Mouse (Mus musculus) kidney, postnatal 0 days (tissue): ENCODE measurements around the gene Fam160a2. TPM values are rescaled to one million over a fixed set of nuclear protein-coding genes. Genes with fewer than 3 reads are reported as not detected.

Experiments
- ATAC-seq: fragments of 200-750 bp; cut with Nextera tagmentation; replicated peaks from 2 replicates; pipeline ENCODE4 v1.8.0; 2017; ENCODE audit warnings: low read depth, moderate number of reproducible peaks, moderate TSS enrichment, moderate library complexity; ENCODE audit not compliant: low FRiP score
- DNase-seq: peaks from one replicate; pipeline ENCODE4 v3.0.0-alpha.2; 2016; ENCODE audit warnings: low spot score
- H3K27ac ChIP-seq: fragments of 300-500 bp; sonication (generic); 2 replicates; pipeline ENCODE4 v1.5.1; 2014; ENCODE audit warnings: mild to moderate bottlenecking
- H3K27me3 ChIP-seq: fragments of 300-500 bp; sonication (generic); 2 replicates; pipeline ENCODE4 v1.6.1; 2014; ENCODE audit warnings: low read length, mixed read lengths; ENCODE audit not compliant: insufficient read depth
- H3K36me3 ChIP-seq: fragments of 300-500 bp; sonication (generic); 2 replicates; pipeline ENCODE4 v1.6.1; 2014; ENCODE audit warnings: low read length, mixed read lengths; ENCODE audit not compliant: insufficient read depth
- H3K4me1 ChIP-seq: fragments of 300-500 bp; sonication (generic); replicated peaks from 2 replicates; pipeline ENCODE4 v1.6.1; 2014; ENCODE audit warnings: antibody characterized with exemption, low read length, mixed read lengths; ENCODE audit not compliant: insufficient read depth
- H3K4me2 ChIP-seq: fragments of 300-500 bp; sonication (generic); 2 replicates; pipeline ENCODE4 v1.6.1; 2014; ENCODE audit warnings: mild to moderate bottlenecking, low read length, moderate library complexity, mixed read lengths
- H3K4me3 ChIP-seq: fragments of 300-500 bp; sonication (generic); replicated peaks from 2 replicates; pipeline ENCODE4 v1.5.1; 2014; ENCODE audit warnings: low read depth, low read length
- H3K9ac ChIP-seq: fragments of 300-500 bp; sonication (generic); 2 replicates; pipeline ENCODE4 v1.6.1; 2014; ENCODE audit warnings: low read depth, low read length
- H3K9me3 ChIP-seq: fragments of 300-500 bp; sonication (generic); replicated peaks from 2 replicates; pipeline ENCODE4 v1.6.1; 2016; ENCODE audit warnings: low read length, inconsistent platforms, mixed read lengths
- CTCF ChIP-seq: IDR thresholded peaks from 2 replicates; pipeline ENCODE4 v1.5.1; 2016; ENCODE audit warnings: antibody characterized with exemption, low read depth, mild to moderate bottlenecking, moderate library complexity
- WGBS: fragments of 180-500 bp; shearing (Covaris S2); extraction: QIAGEN DNeasy Blood & Tissue Kit; methylation state at CpG from one replicate; pipeline ENCODE4 v1.1.7; 2014; 5-methylcytosine and 5-hydroxymethylcytosine counted together
- polyA plus RNA-seq: library from polyadenylated mRNA; unstranded; fragments of >200 nt; fragmentation: Nextera tagmentation; extraction: Ambion mirVana; gene quantifications from 2 replicates; pipeline ENCODE4 v1.2.1, GENCODE M21; 2015

Gene Fam160a2
- polyA plus RNA-seq, 1 experiment from 2014 or later = 28.0 TPM

- Histone ChIP-seq H3K36me3 (no peaks in the 10 kb centered on the region), H3K4me3 (no peak overlapping the region), H3K27me3 (no peaks in the 10 kb centered on the region), H3K27ac (no peak overlapping the region), H3K9me3 (no peaks in the 10 kb centered on the region), H3K4me2 (no peak overlapping the region), H3K9ac (no peak overlapping the region), H3K4me1 (no peaks in the 10 kb centered on the region)
- DNase-seq (no peak), ATAC-seq (no peak)
- WGBS = 81% methylated on average over 2 of the region's 2 CpGs
- TF ChIP-seq CTCF = no peak
Measured at GRCm38 (mm10) chr7:105342752-105343151, 57.1 kb downstream of the Fam160a2 start.

GRCm38 (mm10) chr7:105342170-105342569 lies 57.7 kb downstream of the Fam160a2 start, which contains the start of gene Olfr691:
Olfr691 (minus strand) TSS chr7:105342270.
- no peaks in the 10 kb centered on the region for H3K27me3 ChIP-seq
- no peaks in the 10 kb centered on the region for H3K36me3 ChIP-seq
- DNase-seq (no peak), ATAC-seq (no peak)
- H3K4me1 ChIP-seq = no peaks in the 10 kb centered on the region
- 55% methylated on average over 1 of the region's 1 CpGs for WGBS
- no peak within 1 kb of the TSS for H3K4me2 ChIP-seq
- no peak for TF ChIP-seq CTCF
- no peak within 1 kb of the TSS for H3K27ac ChIP-seq
- H3K9ac ChIP-seq = no peak within 1 kb of the TSS
- H3K9me3 ChIP-seq = no peaks in the 10 kb centered on the region
- H3K4me3 ChIP-seq = no peak within 1 kb of the TSS

- no peak within 1 kb of the TSS for H3K27ac ChIP-seq
- no peak within 1 kb of the TSS for H3K4me2 ChIP-seq
- no peak for ATAC-seq
- WGBS = 86% methylated on average over 1 of the region's 1 CpGs
- H3K36me3 ChIP-seq = no peaks in the 10 kb centered on the region
- no peak within 1 kb of the TSS for H3K4me3 ChIP-seq
- no peaks in the 10 kb centered on the region for H3K27me3 ChIP-seq
- H3K4me1 ChIP-seq = no peaks in the 10 kb centered on the region
- no peak within 1 kb of the TSS for H3K9ac ChIP-seq
- no peak for DNase-seq
- TF ChIP-seq CTCF = no peak
- no peaks in the 10 kb centered on the region for H3K9me3 ChIP-seq
Measured at GRCm38 (mm10) chr7:105334004-105334403, 65.8 kb downstream of the Fam160a2 start, which contains the start of gene Olfr690. Olfr690 (minus strand) TSS chr7:105334104.

GRCm38 (mm10) chr7:105325302-105325701 lies 74.6 kb downstream of the Fam160a2 start:
- Histone ChIP-seq H3K9ac (no peak overlapping the region), H3K4me2 (no peak overlapping the region), H3K27me3 (no peaks in the 10 kb centered on the region), H3K27ac (no peak overlapping the region), H3K36me3 (no peaks in the 10 kb centered on the region), H3K4me1 (no peaks in the 10 kb centered on the region), H3K4me3 (no peak overlapping the region), H3K9me3 (no peaks in the 10 kb centered on the region)
- ATAC-seq = no peak
- 71% methylated on average over 2 of the region's 2 CpGs for WGBS
- no peak for DNase-seq
- no peak for TF ChIP-seq CTCF

Other genes starting within 250 kb of the Fam160a2 start
- gene Olfr684, start 236.4 kb downstream of the Fam160a2 start, polyA plus RNA-seq = not detected in 2 replicates
- not detected in 2 replicates for gene Olfr685, start 214.0 kb downstream of the Fam160a2 start, polyA plus RNA-seq
- not detected in 2 replicates for gene Olfr686, start 192.6 kb downstream of the Fam160a2 start, polyA plus RNA-seq
- not detected in 2 replicates for gene Olfr688, start 112.0 kb downstream of the Fam160a2 start, polyA plus RNA-seq
- gene Olfr689, start 88.9 kb downstream of the Fam160a2 start, polyA plus RNA-seq = not detected in 2 replicates
- gene Olfr690, start 66.0 kb downstream of the Fam160a2 start, polyA plus RNA-seq = not detected in 2 replicates
- not detected in 2 replicates for gene Olfr691, start 57.8 kb downstream of the Fam160a2 start, polyA plus RNA-seq
- gene Olfr692, start 31.8 kb downstream of the Fam160a2 start, polyA plus RNA-seq = not detected in 2 replicates
- not detected in 2 replicates for gene Gm5901, start 25.0 kb downstream of the Fam160a2 start, polyA plus RNA-seq
- gene Cnga4, start 4.5 kb upstream of the Fam160a2 start, polyA plus RNA-seq = 0.05 TPM in 1 of 2 replicates, not detected in the other
- 0.59 and 0.62 TPM in 2 replicates for gene Cckbr, start 25.7 kb upstream of the Fam160a2 start, polyA plus RNA-seq
- 68.0 and 75.8 TPM in 2 replicates for gene Cavin3, start 82.2 kb upstream of the Fam160a2 start, polyA plus RNA-seq
- gene Smpd1, start 154.3 kb upstream of the Fam160a2 start, polyA plus RNA-seq = 60.5 and 60.7 TPM in 2 replicates
- gene Apbb1, start 181.6 kb upstream of the Fam160a2 start, polyA plus RNA-seq = 31.4 and 34.1 TPM in 2 replicates
- gene Hpx, start 200.1 kb upstream of the Fam160a2 start, polyA plus RNA-seq = 0.47 and 0.64 TPM in 2 replicates
- 24.8 and 26.7 TPM in 2 replicates for gene Trim3, start 233.5 kb upstream of the Fam160a2 start, polyA plus RNA-seq
- 219 and 230 TPM in 2 replicates for gene Timm10b, start 240.0 kb upstream of the Fam160a2 start, polyA plus RNA-seq
- gene Arfip2, start 240.4 kb upstream of the Fam160a2 start, polyA plus RNA-seq = 72.0 and 76.6 TPM in 2 replicates
- gene Gm45799, start 240.5 kb upstream of the Fam160a2 start, polyA plus RNA-seq = 33.7 and 35.8 TPM in 2 replicates